Mouse (Mus musculus): ENCODE results near the gene Usp48. TPM values are rescaled to one million over a fixed set of nuclear protein-coding genes. Genes with fewer than 3 reads are reported as not detected.

Usp48 gene
- polyA plus RNA-seq (2014; fragmentation: Illumina TruSeq; extraction: RNeasy Lipid Tissue Mini Kit (QIAGEN cat#74804); ENCODE audit: low read depth, low replicate concordance): 89.7 TPM

DNA sequence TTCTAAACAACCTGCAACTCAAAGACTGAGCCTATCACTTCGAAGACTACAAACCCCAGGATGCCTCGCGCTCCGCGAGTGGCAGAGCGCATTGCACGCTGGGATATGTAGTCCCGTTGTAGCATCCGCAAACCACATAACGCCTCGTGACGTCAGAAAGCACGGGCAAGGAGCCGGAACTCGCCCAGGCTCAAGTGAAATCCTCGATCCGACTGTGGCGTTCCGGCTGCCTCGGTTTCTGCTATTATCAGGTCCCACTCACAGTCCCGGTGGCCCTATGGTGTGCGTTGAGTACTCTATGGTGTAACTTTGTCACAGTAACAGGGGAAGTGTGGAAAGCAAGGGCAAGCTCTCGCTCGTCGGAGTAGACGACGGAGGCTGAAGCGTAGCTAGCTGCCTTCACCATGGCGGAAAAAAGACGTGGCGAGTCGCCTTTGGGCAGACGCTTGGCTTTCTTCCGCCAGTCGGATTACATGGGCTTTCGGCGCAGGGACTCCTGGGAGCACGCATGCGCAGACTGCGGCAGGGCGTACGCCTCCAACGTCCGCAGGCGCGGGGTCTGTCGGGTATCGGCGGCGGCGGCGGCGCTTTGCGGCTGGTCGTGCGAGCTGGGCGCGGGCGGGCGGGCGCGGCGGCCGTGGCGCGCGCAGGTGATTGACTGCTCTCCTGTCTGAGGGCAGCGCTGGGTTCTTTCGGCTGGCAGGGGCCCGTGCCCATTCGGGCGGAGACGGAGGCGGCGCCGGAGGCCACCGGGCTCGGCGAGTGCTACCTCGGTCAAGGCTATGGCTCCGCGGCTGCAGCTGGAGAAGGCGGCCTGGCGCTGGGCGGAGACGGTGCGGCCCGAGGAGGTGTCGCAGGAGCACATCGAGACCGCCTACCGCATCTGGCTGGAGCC lies at the start of gene Usp48:
Gene Usp48 (plus strand): TSS at position 155 of the 895 bp plus-strand sequence.

DNA sequence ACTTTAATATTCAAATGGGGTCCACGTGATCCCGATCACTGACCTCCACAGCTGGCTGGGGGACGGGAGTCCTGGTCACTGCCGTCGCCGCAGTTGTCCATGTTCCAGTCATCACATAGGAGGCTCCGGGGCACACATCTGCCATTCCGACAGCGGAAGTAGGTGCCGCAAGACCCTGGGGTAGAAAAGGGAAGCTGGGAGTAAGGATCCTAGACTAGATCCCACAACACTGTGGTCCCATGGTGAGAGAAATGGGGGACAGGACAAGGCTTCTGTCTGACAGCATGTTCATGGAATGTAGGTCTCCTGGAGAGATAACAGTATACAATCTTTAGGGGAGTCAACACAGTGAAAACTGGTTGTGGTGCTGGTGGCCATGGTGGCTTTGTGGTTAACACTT lies 19.1 kb upstream of the Usp48 start, which contains the start of gene Ldlrad2:
Gene Ldlrad2 (minus strand): TSS at position 101 of the 400 bp plus-strand sequence.

DNA sequence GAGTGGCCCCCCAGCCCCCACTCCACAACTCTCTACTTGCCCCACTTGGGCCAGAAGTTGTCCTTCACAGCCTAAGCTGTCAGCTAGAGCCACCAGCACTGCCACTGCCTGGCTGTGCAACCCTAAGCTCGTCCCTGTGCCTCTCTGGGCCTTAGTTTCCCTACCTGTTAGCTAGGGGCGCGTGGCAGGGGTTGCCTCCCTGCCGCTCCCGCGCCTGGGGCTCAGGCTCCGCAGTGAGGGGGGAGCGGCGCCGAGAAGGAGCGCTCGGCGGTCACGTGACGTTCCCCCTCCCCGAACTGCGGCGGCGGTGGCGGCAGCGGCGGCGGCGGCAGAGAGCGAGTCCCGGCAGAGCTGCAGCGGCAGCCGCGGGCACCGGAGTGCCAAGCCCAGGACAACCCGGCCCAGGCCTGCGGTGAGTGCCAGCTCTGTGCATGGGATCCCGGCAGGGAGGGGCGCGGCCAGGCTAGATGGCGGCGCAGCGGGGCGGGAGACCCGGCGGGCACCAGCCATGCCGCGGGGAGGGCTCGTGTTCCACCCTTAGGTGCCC lies 71.0 kb downstream of the Usp48 start, which contains the start of gene Rap1gap:
Gene Rap1gap (plus strand): TSS at position 294 of the 547 bp plus-strand sequence.

Other genes starting within 250 kb of the Usp48 start
- 1,817 TPM for gene Cdc42, start 236.0 kb upstream of the Usp48 start, polyA plus RNA-seq (2014; fragmentation: Illumina TruSeq; extraction: RNeasy Lipid Tissue Mini Kit (QIAGEN cat#74804); ENCODE audit: low read depth, low replicate concordance)
- not detected for gene Cela3a, start 184.0 kb upstream of the Usp48 start, polyA plus RNA-seq (2014; fragmentation: Illumina TruSeq; extraction: RNeasy Lipid Tissue Mini Kit (QIAGEN cat#74804); ENCODE audit: low read depth, low replicate concordance)
- 0.70 TPM for gene Cela3b, start 163.2 kb upstream of the Usp48 start, polyA plus RNA-seq (2014; fragmentation: Illumina TruSeq; extraction: RNeasy Lipid Tissue Mini Kit (QIAGEN cat#74804); ENCODE audit: low read depth, low replicate concordance)
- not detected for gene 1700013G24Rik, start 140.5 kb upstream of the Usp48 start, polyA plus RNA-seq (2014; fragmentation: Illumina TruSeq; extraction: RNeasy Lipid Tissue Mini Kit (QIAGEN cat#74804); ENCODE audit: low read depth, low replicate concordance)
- 0.23 TPM for gene Hspg2, start 125.0 kb upstream of the Usp48 start, polyA plus RNA-seq (2014; fragmentation: Illumina TruSeq; extraction: RNeasy Lipid Tissue Mini Kit (QIAGEN cat#74804); ENCODE audit: low read depth, low replicate concordance)
- not detected for gene Ldlrad2, start 19.2 kb upstream of the Usp48 start, polyA plus RNA-seq (2014; fragmentation: Illumina TruSeq; extraction: RNeasy Lipid Tissue Mini Kit (QIAGEN cat#74804); ENCODE audit: low read depth, low replicate concordance)
- 2.2 TPM for gene Rap1gap, start 71.0 kb downstream of the Usp48 start, polyA plus RNA-seq (2014; fragmentation: Illumina TruSeq; extraction: RNeasy Lipid Tissue Mini Kit (QIAGEN cat#74804); ENCODE audit: low read depth, low replicate concordance)
- 0.87 TPM for gene Alpl, start 202.6 kb downstream of the Usp48 start, polyA plus RNA-seq (2014; fragmentation: Illumina TruSeq; extraction: RNeasy Lipid Tissue Mini Kit (QIAGEN cat#74804); ENCODE audit: low read depth, low replicate concordance)

Measured in adrenal gland, adult 10 weeks (tissue).